ENCODE assay signal across 25 mouse cellular contexts in genomic region chr17:62436044-62436443, GRCm38 (mm10).
DNase-seq lines count a peak whose midpoint lies in the region; ATAC-seq and TF ChIP-seq lines count a peak whose summit lies in the region.
"Had no signal": no experiment of that assay in that cellular context is flagged by ENCODE, and none has a peak within 500 bp of the region (broad histone marks: within the 10 kb centered on the region; RNA-seq: fewer than 3 reads in every experiment).

No protein-coding gene starts in this region.

- no peak; the same call in 1 of the 2 replicates for ATAC-seq in stomach, embryonic 14.5 days (ENCODE audit: insufficient number of reproducible peaks, insufficient read depth, low FRiP score, low read depth)
- ATAC-seq in stomach, postnatal 0 days (ENCODE audit: low FRiP score, low TSS enrichment): no peak; the same call in 1 of the 2 replicates
- no peak for ATAC-seq in frontal cortex, adult (ENCODE audit: low TSS enrichment)
- ATAC-seq: CD4-positive, CD25-positive, alpha-beta regulatory T cell, adult 4 months; forebrain, embryonic 15.5 days; hindbrain, embryonic 16.5 days had no signal

- no peaks in the 10 kb centered on the region for H3K9me3 ChIP-seq in heart, embryonic 10.5 days
- no peaks in the 10 kb centered on the region for H3K9me3 ChIP-seq in stomach, embryonic 14.5 days (ENCODE audit: control insufficient read depth, low read depth, low read length)
- no peaks in the 10 kb centered on the region for H3K9me3 ChIP-seq in stomach, postnatal 0 days (ENCODE audit: control insufficient read depth, low read length)
- H3K9me3 ChIP-seq: embryonic facial prominence, embryonic 13.5 days; forebrain, embryonic 10.5 days; forebrain, embryonic 15.5 days; heart, embryonic 15.5 days; hindbrain, embryonic 10.5 days; kidney, embryonic 15.5 days; limb, embryonic 10.5 days; limb, embryonic 15.5 days; liver, embryonic 13.5 days had no signal

- H3K9ac ChIP-seq in stomach, embryonic 14.5 days (replicated peaks; ENCODE audit: low read depth, low read length): no peak overlapping the region
- no peak overlapping the region for H3K9ac ChIP-seq in stomach, postnatal 0 days (ENCODE audit: low read length)
- H3K9ac ChIP-seq: embryonic facial prominence, embryonic 13.5 days; forebrain, embryonic 15.5 days; heart, embryonic 15.5 days; kidney, embryonic 15.5 days; limb, embryonic 15.5 days; liver, embryonic 13.5 days; lung, embryonic 14.5 days had no signal

- peak; percentile 41 for DNase-seq in heart, adult 8-10 months (ENCODE audit: low spot score)
- no peak for DNase-seq in heart, embryonic 10.5 days (ENCODE audit: low spot score)
- DNase-seq in stomach, postnatal 0 days (ENCODE audit: low spot score): no peak
- DNase-seq in lung, postnatal 14 days: peak; percentile 10
- no peak for DNase-seq in testis, postnatal 14 days (ENCODE audit: low spot score)
- DNase-seq: adrenal gland, postnatal 14 days; cerebellum, adult 11 months; cerebellum, adult 9-10 months; kidney, adult 18-20 months; liver, embryonic 13.5 days; lung, embryonic 14.5 days; midbrain, embryonic 14.5 days; thymus, postnatal 4 days had no signal

- no peak for TF ChIP-seq CTCF in stomach, postnatal 0 days (IDR thresholded peaks at IDR 0.05; ENCODE audit: low read depth)

- H3K4me2 ChIP-seq in stomach, embryonic 14.5 days (replicated peaks; ENCODE audit: low read depth, low read length): no peak overlapping the region
- H3K4me2 ChIP-seq in stomach, postnatal 0 days (replicated peaks; ENCODE audit: low read depth): no peak overlapping the region
- H3K4me2 ChIP-seq: embryonic facial prominence, embryonic 13.5 days; forebrain, embryonic 15.5 days; heart, embryonic 15.5 days; kidney, embryonic 15.5 days; limb, embryonic 15.5 days; liver, embryonic 13.5 days; lung, embryonic 14.5 days had no signal

- no peaks in the 10 kb centered on the region for H3K4me1 ChIP-seq in heart, embryonic 10.5 days
- no peaks in the 10 kb centered on the region for H3K4me1 ChIP-seq in stomach, embryonic 14.5 days (ENCODE audit: control insufficient read depth, insufficient read depth, low read length)
- H3K4me1 ChIP-seq in stomach, postnatal 0 days (replicated peaks; ENCODE audit: control insufficient read depth, insufficient read depth): no peaks in the 10 kb centered on the region
- H3K4me1 ChIP-seq: embryonic facial prominence, embryonic 13.5 days; forebrain, embryonic 10.5 days; forebrain, embryonic 15.5 days; heart, embryonic 15.5 days; hindbrain, embryonic 10.5 days; kidney, embryonic 15.5 days; limb, embryonic 10.5 days; limb, embryonic 15.5 days; liver, embryonic 13.5 days had no signal

- 67% methylated on average over 1 of the region's 1 CpGs for WGBS in heart, embryonic 10.5 days
- 80% methylated on average over 1 of the region's 1 CpGs for WGBS in stomach, embryonic 14.5 days
- WGBS in stomach, postnatal 0 days: 58% methylated on average over 1 of the region's 1 CpGs

- no peak overlapping the region for H3K27ac ChIP-seq in heart, embryonic 10.5 days
- peak overlapping the region; percentile 4; the same call in 1 of the 2 replicates for H3K27ac ChIP-seq in stomach, embryonic 14.5 days (ENCODE audit: low read length)
- no peak overlapping the region for H3K27ac ChIP-seq in stomach, postnatal 0 days (replicated peaks)
- H3K27ac ChIP-seq: embryonic facial prominence, embryonic 13.5 days; forebrain, embryonic 10.5 days; forebrain, embryonic 15.5 days; heart, embryonic 15.5 days; hindbrain, embryonic 10.5 days; kidney, embryonic 15.5 days; limb, embryonic 10.5 days; limb, embryonic 15.5 days; liver, embryonic 13.5 days had no signal

- TF ChIP-seq EP300 in stomach, postnatal 0 days (optimal IDR thresholded peaks at IDR 0.05): no peak

- no peaks in the 10 kb centered on the region for H3K27me3 ChIP-seq in heart, embryonic 10.5 days (ENCODE audit: insufficient read depth, poor library complexity, severe bottlenecking)
- no peaks in the 10 kb centered on the region for H3K27me3 ChIP-seq in stomach, embryonic 14.5 days (ENCODE audit: control insufficient read depth, insufficient read depth, low read length)
- no peaks in the 10 kb centered on the region for H3K27me3 ChIP-seq in stomach, postnatal 0 days (ENCODE audit: control insufficient read depth, insufficient read depth, low read length)
- H3K27me3 ChIP-seq: embryonic facial prominence, embryonic 13.5 days; forebrain, embryonic 15.5 days; heart, embryonic 15.5 days; kidney, embryonic 15.5 days; limb, embryonic 15.5 days; liver, embryonic 13.5 days had no signal

- no peaks in the 10 kb centered on the region for H3K36me3 ChIP-seq in heart, embryonic 10.5 days
- no peaks in the 10 kb centered on the region for H3K36me3 ChIP-seq in stomach, embryonic 14.5 days (ENCODE audit: control insufficient read depth, insufficient read depth, low read length)
- H3K36me3 ChIP-seq in stomach, postnatal 0 days (ENCODE audit: control insufficient read depth, insufficient read depth, low read length): no peaks in the 10 kb centered on the region
- H3K36me3 ChIP-seq: embryonic facial prominence, embryonic 13.5 days; forebrain, embryonic 10.5 days; forebrain, embryonic 15.5 days; heart, embryonic 15.5 days; hindbrain, embryonic 10.5 days; kidney, embryonic 15.5 days; limb, embryonic 10.5 days; limb, embryonic 15.5 days; liver, embryonic 13.5 days had no signal

- H3K4me3 ChIP-seq in heart, embryonic 10.5 days: no peak overlapping the region
- no peak overlapping the region for H3K4me3 ChIP-seq in stomach, embryonic 14.5 days (ENCODE audit: low read depth, low read length)
- H3K4me3 ChIP-seq in stomach, postnatal 0 days (ENCODE audit: low read depth, low read length): no peak overlapping the region
- H3K4me3 ChIP-seq: embryonic facial prominence, embryonic 13.5 days; forebrain, embryonic 10.5 days; forebrain, embryonic 15.5 days; heart, embryonic 15.5 days; hindbrain, embryonic 10.5 days; kidney, embryonic 15.5 days; limb, embryonic 10.5 days; limb, embryonic 15.5 days; liver, embryonic 13.5 days had no signal

Comparison
In these comparisons a context has a peak if more than half of its experiments do, and no peak if none do; other contexts are left out.
1. DNase-seq: peak in heart, adult 8-10 months (single experiment) and lung, postnatal 14 days (single experiment); none in heart, embryonic 10.5 days (single experiment), stomach, postnatal 0 days (single experiment) and testis, postnatal 14 days (single experiment).